Mouse (Mus musculus) frontal cortex, adult (tissue): ENCODE measurements around the gene Evx2.

Experiments
- ATAC-seq: cut with Nextera tagmentation; 2 replicates; pipeline ENCODE4 v1.9.2; 2017; ENCODE audit warnings: mild to moderate bottlenecking, moderate library complexity, mixed read lengths; ENCODE audit not compliant: low TSS enrichment

The Evx2 gene

GRCm38 (mm10) chr2:74695813-74696430 is 36.6 kb upstream of the Evx2 start:
- no peak for ATAC-seq

- ATAC-seq: no peak
Measured at GRCm38 (mm10) chr2:74695383-74695782, 36.0 kb upstream of the Evx2 start.

- ATAC-seq: no peak
Measured at GRCm38 (mm10) chr2:74694066-74694465, 34.7 kb upstream of the Evx2 start.

- ATAC-seq: no peak
Measured at GRCm38 (mm10) chr2:74693432-74693827, 34.1 kb upstream of the Evx2 start.

- ATAC-seq: no peak
Measured at GRCm38 (mm10) chr2:74692808-74693431, 33.6 kb upstream of the Evx2 start.

GRCm38 (mm10) chr2:74691995-74692807 is 32.8 kb upstream of the Evx2 start:
- no peak for ATAC-seq

GRCm38 (mm10) chr2:74691022-74691951 is 31.9 kb upstream of the Evx2 start, which contains the start of gene Hoxd10:
Gene Hoxd10 (plus strand): TSS chr2:74691924.
- ATAC-seq: no peak

- no peak for ATAC-seq
Measured at GRCm38 (mm10) chr2:74690338-74690716, 31.0 kb upstream of the Evx2 start.

GRCm38 (mm10) chr2:74689574-74690337 is 30.4 kb upstream of the Evx2 start:
- no peak for ATAC-seq

- ATAC-seq: no peak
Measured at GRCm38 (mm10) chr2:74688795-74689573, 29.6 kb upstream of the Evx2 start.

GRCm38 (mm10) chr2:74687698-74688555 is 28.6 kb upstream of the Evx2 start:
- ATAC-seq: no peak

GRCm38 (mm10) chr2:74686988-74687697 is 27.8 kb upstream of the Evx2 start:
- no peak for ATAC-seq

- ATAC-seq: no peak
Measured at GRCm38 (mm10) chr2:74686301-74686987, 27.1 kb upstream of the Evx2 start.

GRCm38 (mm10) chr2:74685059-74685603 is 25.8 kb upstream of the Evx2 start:
- no peak for ATAC-seq

- no peak for ATAC-seq
Measured at GRCm38 (mm10) chr2:74684106-74684505, 24.7 kb upstream of the Evx2 start.

GRCm38 (mm10) chr2:74683471-74683951 is 24.2 kb upstream of the Evx2 start:
- no peak for ATAC-seq

- no peak for ATAC-seq
Measured at GRCm38 (mm10) chr2:74682796-74683195, 23.4 kb upstream of the Evx2 start.
